In the genomic region with DNA sequence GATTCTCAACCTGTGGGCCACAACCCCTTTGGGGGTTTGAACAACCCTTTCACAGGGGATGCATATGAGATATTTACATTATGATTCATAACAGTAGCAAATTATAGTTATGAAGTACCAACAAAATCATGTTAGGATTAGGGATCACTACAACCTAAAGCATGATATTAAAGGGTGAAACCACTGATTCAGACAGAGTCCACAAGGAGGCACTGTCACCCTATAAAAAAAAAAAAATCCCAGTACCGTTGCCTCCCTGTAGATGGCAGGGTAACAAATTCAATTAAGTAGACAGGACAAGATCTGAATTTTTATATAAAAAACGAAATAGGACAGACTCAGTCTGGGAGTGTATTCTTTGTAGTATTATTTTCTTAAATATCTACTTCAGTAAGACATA, we compare ENCODE assay signal across 8 mouse cellular contexts. TPM values are rescaled to one million over a fixed set of nuclear protein-coding genes. Genes with fewer than 3 reads are reported as not detected.
DNase-seq lines count a peak whose midpoint lies in the region.

No protein-coding gene starts in this region.

- DNase-seq in heart, adult 18-20 months = peak; percentile 44 to 81
- no peak for DNase-seq in heart, adult 11 months
- peak; percentile 79 for DNase-seq in CD4-positive, CD25-positive, alpha-beta regulatory T cell, adult 2 months (ENCODE audit: low read depth, low spot score)
- DNase-seq in cerebellum, adult 8-10 months = peak; percentile 38
- DNase-seq in heart, postnatal 14 days = peak; percentile 14 to 55
- DNase-seq in kidney, postnatal 4 days = peak; percentile 10 to 19
- peak; percentile 50 to 62 for DNase-seq in natural killer cell, adult 2 months (ENCODE audit: low spot score in 2 of 2)
- no peak for DNase-seq in gastrocnemius, postnatal 14 days

- intact Hi-C loops in heart, postnatal 14 days (cut with DNase I) = loop anchor here (1.0 kb wide), 1 partner anchor 177 kb away; no protein-coding TSS in a partner anchor
- intact Hi-C loops in gastrocnemius, postnatal 14 days (cut with DNase I; ENCODE audit: low total_unique reads) = no loop called here

RNA-seq across cellular contexts. Expression of a gene that starts 17.2 kb away (rescaled TPM):
- 10 to 100 TPM; 64.1 to 68.9 TPM for total RNA-seq in heart, adult 18-20 months (2021)
- total RNA-seq in heart, postnatal 14 days (2021) = 10 to 100 TPM; 83.7 to 87.2 TPM
- total RNA-seq in gastrocnemius, postnatal 14 days (2021) = 10 to 100 TPM; 53.1 to 61.6 TPM

Comparison
In these comparisons a context has a peak if more than half of its experiments do, and no peak if none do; other contexts are left out.
1. DNase-seq: peak in heart, adult 18-20 months (2 of 2), CD4-positive, CD25-positive, alpha-beta regulatory T cell, adult 2 months (single experiment), cerebellum, adult 8-10 months (single experiment), heart, postnatal 14 days (2 of 2), kidney, postnatal 4 days (2 of 2) and natural killer cell, adult 2 months (2 of 2); none in heart, adult 11 months (single experiment) and gastrocnemius, postnatal 14 days (single experiment).